Mouse (Mus musculus) thymus, adult 2 months (tissue): ENCODE data around the gene Rrp9.

Experiments
- CTCF ChIP-seq: fragments of 200-500 bp; IDR thresholded peaks from 2 replicates; pipeline ENCODE4 v1.5.1; 2012; ENCODE audit warnings: mild to moderate bottlenecking, control low read depth, low read length, moderate library complexity, borderline replicate concordance; ENCODE audit not compliant: control insufficient read depth, poor library complexity, insufficient read depth; ENCODE audit errors: extremely low read depth
- POLR2A ChIP-seq: fragments of 200-500 bp; IDR thresholded peaks from 2 replicates; pipeline ENCODE4 v1.6.1; 2012; ENCODE audit warnings: mild to moderate bottlenecking, low read length, control low read depth, moderate library complexity; ENCODE audit not compliant: control insufficient read depth, poor library complexity, insufficient read depth; ENCODE audit errors: extremely low read depth

DNA sequence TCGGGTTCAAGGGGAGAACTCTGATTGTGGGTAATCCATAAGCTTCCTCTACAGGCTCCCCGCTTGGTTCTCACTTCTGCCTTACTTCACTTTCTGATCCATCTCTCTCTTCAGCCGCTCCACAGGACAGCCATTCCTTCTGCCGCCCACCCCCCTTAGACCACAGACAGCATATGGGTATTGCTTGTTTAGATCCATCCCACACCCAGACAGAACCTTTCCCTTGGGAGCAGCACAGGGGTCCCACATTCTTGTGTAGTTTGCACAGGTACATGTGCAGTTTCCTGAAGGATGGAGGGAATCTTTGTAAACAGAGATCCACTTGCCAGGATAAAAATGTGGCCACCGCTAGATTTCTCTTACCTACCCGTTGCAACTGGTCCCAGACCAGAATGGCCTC lies 23.4 kb upstream of the Rrp9 start:
- no peak for TF ChIP-seq CTCF
- no peak for TF ChIP-seq POLR2A
